Mouse (Mus musculus): ENCODE measurements around the gene 4931406C07Rik.

GRCm38 (mm10) chr9:15337776-15338175 is 31.5 kb upstream of the 4931406C07Rik start:
- TF ChIP-seq HCFC1 (IDR thresholded peaks at IDR 0.05; ENCODE audit: borderline replicate concordance, insufficient read depth, low read length) (no peak), ZNF384 (IDR thresholded peaks at IDR 0.05; ENCODE audit: low read depth, low read length) (no peak), MAFK (IDR thresholded peaks at IDR 0.05; ENCODE audit: insufficient read depth, low read depth, low read length) (no peak), CHD2 (IDR thresholded peaks at IDR 0.05; ENCODE audit: low read depth, low read length) (no peak)

Measured in ES-E14 (cell line).